Mouse (Mus musculus) CH12.LX (cell line): ENCODE data around the gene Tspan14.

Experiments
- CTCF ChIP-seq, 2 experiments: IDR thresholded peaks in 1 of 2; conservative IDR thresholded peaks in 1 of 2; 2 replicates each; pipeline ENCODE4 v1.5.1; 2011 to 2012; ENCODE audit warnings: low read depth in 2 of 2, low read length in 2 of 2, improper control_type of control experiment in 1 of 2, inconsistent platforms in 1 of 2, mild to moderate bottlenecking in 1 of 2, moderate library complexity in 1 of 2
- E2F4 ChIP-seq: IDR thresholded peaks from 2 replicates; pipeline ENCODE4 v1.6.1; 2011; ENCODE audit warnings: low read depth, low read length, improper control_type of control experiment; ENCODE audit not compliant: insufficient replicate concordance
- EP300 ChIP-seq: IDR thresholded peaks from 2 replicates; pipeline ENCODE4 v1.6.1; 2011; ENCODE audit warnings: low read length, improper control_type of control experiment
- MAFK ChIP-seq: IDR thresholded peaks from 2 replicates; pipeline ENCODE4 v1.6.1; 2011; ENCODE audit warnings: low read length, improper control_type of control experiment; ENCODE audit not compliant: insufficient replicate concordance
- MEF2A ChIP-seq: IDR thresholded peaks from 2 replicates; pipeline ENCODE4 v1.6.1; 2014; ENCODE audit warnings: low read depth, mild to moderate bottlenecking, inconsistent platforms, low read length, improper control_type of control experiment, borderline replicate concordance
- MXI1 ChIP-seq: IDR thresholded peaks from 2 replicates; pipeline ENCODE4 v1.6.1; 2011; ENCODE audit warnings: mild to moderate bottlenecking, low read depth, low read length, improper control_type of control experiment
- RAD21 ChIP-seq: IDR thresholded peaks from 2 replicates; pipeline ENCODE4 v1.6.1; 2011; ENCODE audit warnings: low read depth, mild to moderate bottlenecking, low read length, improper control_type of control experiment, moderate library complexity
- TBP ChIP-seq: conservative IDR thresholded peaks from 2 replicates; pipeline ENCODE4 v1.6.1; 2011; ENCODE audit warnings: low read depth, low read length, improper control_type of control experiment
- ZNF384 ChIP-seq: IDR thresholded peaks from 2 replicates; pipeline ENCODE4 v1.6.1; 2012; ENCODE audit warnings: low read depth, low read length, improper control_type of control experiment, inconsistent platforms

- TF ChIP-seq RAD21 (no peak), E2F4 (no peak), MEF2A (no peak), EP300 (peak; percentile 83), MAFK (no peak), CTCF (conservative IDR thresholded peaks at IDR 0.05 in 1 of 2, IDR thresholded peaks at IDR 0.05 in 1 of 2; ENCODE audit: low read depth in 2 of 2, low read length in 2 of 2) (no peak), MXI1 (0 out of 2 replicates have a peak, but pooled peaks have one; percentile 58), ZNF384 (no peak), TBP (no peak)
Measured at GRCm38 (mm10) chr14:40933328-40933727, 33.3 kb downstream of the Tspan14 start.
